Mouse (Mus musculus): ENCODE measurements around the gene Itih3.

GRCm38 (mm10) chr14:30904307-30904706, 19.3 kb downstream of the Itih3 start:
- no peak for TF ChIP-seq CTCF (IDR thresholded peaks at IDR 0.05; ENCODE audit: extremely low read depth, insufficient read depth, insufficient read length, insufficient replicate concordance)
- TF ChIP-seq POLR2A (IDR thresholded peaks at IDR 0.05; ENCODE audit: low read depth, low read length) = no peak
